Mouse (Mus musculus) cerebellum, adult 2 months (tissue): ENCODE data around the gene Tcl1b4.

ENCODE experiments used
- CTCF ChIP-seq: fragments of 200-500 bp; IDR thresholded peaks from 2 replicates; pipeline ENCODE4 v1.5.1; 2011; ENCODE audit warnings: low read depth, mild to moderate bottlenecking, control low read depth, low read length, moderate library complexity, borderline replicate concordance; ENCODE audit not compliant: insufficient read depth
- POLR2A ChIP-seq: fragments of 200-500 bp; IDR thresholded peaks from 2 replicates; pipeline ENCODE4 v1.6.1; 2011; ENCODE audit warnings: low read length, control low read depth, borderline replicate concordance; ENCODE audit not compliant: insufficient read depth

- TF ChIP-seq CTCF: no peak
- no peak for TF ChIP-seq POLR2A
Measured at GRCm38 (mm10) chr12:105166734-105167133, 35.0 kb upstream of the Tcl1b4 start.
